ENCODE assay signal across 13 mouse cellular contexts in the genomic region with DNA sequence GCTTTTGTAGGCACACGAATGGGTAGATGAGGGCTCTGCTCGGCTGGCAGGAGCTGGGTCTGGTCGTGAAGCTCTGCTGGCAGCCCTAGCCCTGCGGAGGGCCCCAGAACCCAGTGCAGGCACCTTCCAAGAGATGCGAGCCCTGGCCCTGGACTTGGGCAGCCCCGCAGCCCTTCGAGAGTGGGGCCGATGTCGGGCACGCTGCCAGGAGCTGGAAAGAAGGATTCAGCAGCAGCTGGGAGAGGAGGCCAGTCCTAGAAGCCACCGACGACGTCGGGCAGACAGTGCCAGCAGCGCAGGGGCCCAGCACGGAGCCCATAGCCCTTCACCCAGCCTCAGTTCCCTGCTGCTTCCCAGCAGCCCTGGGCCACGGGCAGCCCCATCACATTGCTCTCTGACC. TPM values are rescaled to one million over a fixed set of nuclear protein-coding genes. Genes with fewer than 3 reads are reported as not detected.
DNase-seq lines count a peak whose midpoint lies in the region; ATAC-seq lines count a peak whose summit lies in the region.
"Had no signal": no experiment of that assay in that cellular context is flagged by ENCODE, and none has a peak within 500 bp of the region (broad histone marks: within the 10 kb centered on the region; RNA-seq: fewer than 3 reads in every experiment).

No protein-coding gene starts in this region.

- H3K36me3 ChIP-seq in hindbrain, embryonic 13.5 days, result peaks cover 88% of the 10 kb centered on the region
- peaks cover 97% of the 10 kb centered on the region for H3K36me3 ChIP-seq in hindbrain, embryonic 10.5 days
- peaks cover 80% of the 10 kb centered on the region for H3K36me3 ChIP-seq in forebrain, embryonic 15.5 days
- peaks cover 9% of the 10 kb centered on the region; the same call in 1 of the 2 replicates for H3K36me3 ChIP-seq in stomach, embryonic 16.5 days (ENCODE audit: control insufficient read depth, insufficient read depth, low read length)

- H3K4me2 ChIP-seq in hindbrain, embryonic 13.5 days, result no peak overlapping the region
- H3K4me2 ChIP-seq in forebrain, embryonic 15.5 days (replicated peaks), result no peak overlapping the region
- no peak overlapping the region for H3K4me2 ChIP-seq in stomach, embryonic 16.5 days (ENCODE audit: low read depth, low read length)
- H3K4me2 ChIP-seq: heart, embryonic 13.5 days; liver, embryonic 15.5 days had no signal

- H3K9me3 ChIP-seq in hindbrain, embryonic 13.5 days, result no peaks in the 10 kb centered on the region
- H3K9me3 ChIP-seq in hindbrain, embryonic 10.5 days, result no peaks in the 10 kb centered on the region
- H3K9me3 ChIP-seq in forebrain, embryonic 15.5 days, result no peaks in the 10 kb centered on the region
- no peaks in the 10 kb centered on the region for H3K9me3 ChIP-seq in stomach, embryonic 16.5 days (replicated peaks; ENCODE audit: control insufficient read depth, low read length)
- H3K9me3 ChIP-seq: G1E; heart, embryonic 13.5 days; liver, embryonic 15.5 days had no signal

- no peak overlapping the region for H3K9ac ChIP-seq in hindbrain, embryonic 13.5 days
- no peak overlapping the region for H3K9ac ChIP-seq in forebrain, embryonic 15.5 days (replicated peaks)
- no peak overlapping the region for H3K9ac ChIP-seq in stomach, embryonic 16.5 days (ENCODE audit: low read length)
- H3K9ac ChIP-seq: heart, embryonic 13.5 days; liver, embryonic 15.5 days had no signal

- no peaks in the 10 kb centered on the region for H3K27me3 ChIP-seq in hindbrain, embryonic 13.5 days
- H3K27me3 ChIP-seq in hindbrain, embryonic 10.5 days (ENCODE audit: insufficient read depth, poor library complexity, severe bottlenecking), result no peaks in the 10 kb centered on the region
- H3K27me3 ChIP-seq in forebrain, embryonic 15.5 days, result no peaks in the 10 kb centered on the region
- no peaks in the 10 kb centered on the region for H3K27me3 ChIP-seq in stomach, embryonic 16.5 days (ENCODE audit: control insufficient read depth, insufficient read depth, low read length)
- H3K27me3 ChIP-seq: heart, embryonic 13.5 days; liver, embryonic 15.5 days had no signal

- DNase-seq in hindbrain, embryonic 10.5 days (ENCODE audit: low spot score), result no peak
- DNase-seq in right cerebral cortex, postnatal 14 days, result peak; percentile 57
- no peak for DNase-seq in right cerebral cortex, postnatal 25 days
- no peak for DNase-seq in embryo, embryonic 9.5 days (ENCODE audit: extremely low spot score)

- peak overlapping the region; percentile 35; the same call in 1 of the 2 replicates for H3K27ac ChIP-seq in hindbrain, embryonic 13.5 days
- H3K27ac ChIP-seq in hindbrain, embryonic 10.5 days, result no peak overlapping the region
- 0 out of 2 replicates have a peak overlapping the region, but pooled peaks have one; percentile 0 for H3K27ac ChIP-seq in forebrain, embryonic 15.5 days (replicated peaks)
- H3K27ac ChIP-seq in stomach, embryonic 16.5 days (ENCODE audit: low read length), result no peak overlapping the region
- H3K27ac ChIP-seq: heart, embryonic 13.5 days; left cerebral cortex, adult 2 months; liver, embryonic 15.5 days had no signal

- H3K4me1 ChIP-seq in hindbrain, embryonic 13.5 days (replicated peaks), result no peaks in the 10 kb centered on the region
- H3K4me1 ChIP-seq in hindbrain, embryonic 10.5 days (replicated peaks), result no peaks in the 10 kb centered on the region
- 0 out of 2 replicates have a peak, but pooled peaks cover 4% of the 10 kb centered on the region for H3K4me1 ChIP-seq in forebrain, embryonic 15.5 days
- H3K4me1 ChIP-seq in stomach, embryonic 16.5 days (ENCODE audit: control insufficient read depth, insufficient read depth, low read length), result 0 out of 2 replicates have a peak, but pooled peaks cover 3% of the 10 kb centered on the region

- ATAC-seq in hindbrain, embryonic 13.5 days (ENCODE audit: low FRiP score), result peak; percentile 40; the same call in 1 of the 2 replicates
- peak; percentile 62; the same call in 1 of the 2 replicates for ATAC-seq in forebrain, embryonic 15.5 days (replicated peaks)
- peak; percentile 54; the same call in 1 of the 2 replicates for ATAC-seq in stomach, embryonic 16.5 days (ENCODE audit: insufficient read depth, low FRiP score)

- no peak overlapping the region for H3K4me3 ChIP-seq in hindbrain, embryonic 13.5 days
- no peak overlapping the region for H3K4me3 ChIP-seq in hindbrain, embryonic 10.5 days
- H3K4me3 ChIP-seq in forebrain, embryonic 15.5 days, result no peak overlapping the region
- H3K4me3 ChIP-seq in stomach, embryonic 16.5 days (replicated peaks; ENCODE audit: low read length), result no peak overlapping the region
- H3K4me3 ChIP-seq: heart, embryonic 13.5 days; left cerebral cortex, adult 2 months; liver, embryonic 15.5 days had no signal

- WGBS in hindbrain, embryonic 13.5 days, result 65% methylated on average over 17 of the region's 17 CpGs
- 74% methylated on average over 17 of the region's 17 CpGs for WGBS in hindbrain, embryonic 10.5 days
- WGBS in forebrain, embryonic 15.5 days, result 46% methylated on average over 17 of the region's 17 CpGs
- 65% methylated on average over 17 of the region's 17 CpGs for WGBS in stomach, embryonic 16.5 days

RNA-seq across cellular contexts. Expression of gene Arhgef40, which starts 12.3 kb away (rescaled TPM):
- 76.8 and 83.1 TPM in 2 replicates for polyA plus RNA-seq in hindbrain, embryonic 13.5 days (2015; fragmentation: Nextera tagmentation; extraction: Ambion mirVana)
- 100 and 106 TPM in 2 replicates for polyA plus RNA-seq in hindbrain, embryonic 10.5 days (2016; fragmentation: Nextera tagmentation; extraction: Ambion mirVana)
- 65.7 and 69.8 TPM in 2 replicates for polyA plus RNA-seq in forebrain, embryonic 15.5 days (2015; fragmentation: Nextera tagmentation; extraction: Ambion mirVana)
- 81.9 and 92.6 TPM in 2 replicates for polyA plus RNA-seq in stomach, embryonic 16.5 days (2015; fragmentation: Nextera tagmentation; extraction: Ambion mirVana)

RNA-seq across cellular contexts. Expression of gene Tmem253, which starts 18.6 kb away (rescaled TPM):
- 0.79 and 0.84 TPM in 2 replicates for polyA plus RNA-seq in hindbrain, embryonic 13.5 days (2015; fragmentation: Nextera tagmentation; extraction: Ambion mirVana)
- 0.80 and 1.0 TPM in 2 replicates for polyA plus RNA-seq in hindbrain, embryonic 10.5 days (2016; fragmentation: Nextera tagmentation; extraction: Ambion mirVana)
- polyA plus RNA-seq in forebrain, embryonic 15.5 days (2015; fragmentation: Nextera tagmentation; extraction: Ambion mirVana), result 0.28 and 0.64 TPM in 2 replicates
- 8.0 and 12.8 TPM in 2 replicates for polyA plus RNA-seq in stomach, embryonic 16.5 days (2015; fragmentation: Nextera tagmentation; extraction: Ambion mirVana)

RNA-seq across cellular contexts. Expression of gene Zfp219, which starts 23.7 kb away (rescaled TPM):
- polyA plus RNA-seq in hindbrain, embryonic 13.5 days (2015; fragmentation: Nextera tagmentation; extraction: Ambion mirVana), result 30.5 and 33.1 TPM in 2 replicates
- polyA plus RNA-seq in hindbrain, embryonic 10.5 days (2016; fragmentation: Nextera tagmentation; extraction: Ambion mirVana), result 74.3 and 83.6 TPM in 2 replicates
- 43.3 and 48.9 TPM in 2 replicates for polyA plus RNA-seq in forebrain, embryonic 15.5 days (2015; fragmentation: Nextera tagmentation; extraction: Ambion mirVana)
- 23.1 and 24.4 TPM in 2 replicates for polyA plus RNA-seq in stomach, embryonic 16.5 days (2015; fragmentation: Nextera tagmentation; extraction: Ambion mirVana)

RNA-seq across cellular contexts. Expression of gene Olfr221, which starts 45.4 kb away (rescaled TPM):
- not detected in 2 replicates for polyA plus RNA-seq in hindbrain, embryonic 13.5 days (2015; fragmentation: Nextera tagmentation; extraction: Ambion mirVana)
- not detected in 2 replicates for polyA plus RNA-seq in hindbrain, embryonic 10.5 days (2016; fragmentation: Nextera tagmentation; extraction: Ambion mirVana)
- not detected in 2 replicates for polyA plus RNA-seq in forebrain, embryonic 15.5 days (2015; fragmentation: Nextera tagmentation; extraction: Ambion mirVana)
- not detected in 2 replicates for polyA plus RNA-seq in stomach, embryonic 16.5 days (2015; fragmentation: Nextera tagmentation; extraction: Ambion mirVana)
- polyA plus RNA-seq: G1E; heart, embryonic 13.5 days; kidney, embryonic 14.5 days; liver, embryonic 15.5 days; small intestine, adult 2 months had no signal

Comparison
In these comparisons a context has a peak if more than half of its experiments do, and no peak if none do; other contexts are left out.
1. H3K27ac ChIP-seq: peak in hindbrain, embryonic 13.5 days (single experiment) and forebrain, embryonic 15.5 days (single experiment); none in hindbrain, embryonic 10.5 days (single experiment) and stomach, embryonic 16.5 days (single experiment).
2. Peak in every context shown above with its lines, with median percentiles within 50 percentile points of each other: ATAC-seq.